Mouse (Mus musculus): ENCODE data around the gene Dync1li1. TPM values are rescaled to one million over a fixed set of nuclear protein-coding genes. Genes with fewer than 3 reads are reported as not detected.
"Not testable (repeated sequence)": the region's sequence is repeated elsewhere in the genome, so short reads cannot be mapped to it uniquely, and the experiment has no call there.

Dync1li1 gene
- polyA plus RNA-seq, 1 experiment from 2014 or later: 33.9 TPM

- not testable (repeated sequence) for H3K4me3 ChIP-seq (ENCODE audit: low read depth, low read length); H3K9me3 ChIP-seq (ENCODE audit: control insufficient read depth, low read length); H3K9ac ChIP-seq (ENCODE audit: low read depth, low read length); H3K4me2 ChIP-seq (ENCODE audit: low read depth, low read length); DNase-seq (ENCODE audit: low spot score); H3K27me3 ChIP-seq (replicated peaks; ENCODE audit: control insufficient read depth, insufficient read depth, low read length); H3K27ac ChIP-seq (replicated peaks; ENCODE audit: low read depth, low read length); ATAC-seq (ENCODE audit: low read depth)
- H3K36me3 ChIP-seq (ENCODE audit: control insufficient read depth, insufficient read depth, low read length): peaks cover 21% of the 10 kb centered on the region
- peaks cover 12% of the 10 kb centered on the region for H3K4me1 ChIP-seq (ENCODE audit: control insufficient read depth, insufficient read depth, low read length)
- 64% methylated on average over 2 of the region's 2 CpGs for WGBS
Measured at GRCm38 (mm10) chr9:114728432-114728831, 39.8 kb downstream of the Dync1li1 start.

GRCm38 (mm10) chr9:114729911-114730805 is 41.6 kb downstream of the Dync1li1 start:
- H3K4me1 ChIP-seq (ENCODE audit: control insufficient read depth, insufficient read depth, low read length): peaks cover 12% of the 10 kb centered on the region
- WGBS: 42% methylated on average over 28 of the region's 30 CpGs
- DNase-seq (ENCODE audit: low spot score) (peak; percentile 25), ATAC-seq (ENCODE audit: low read depth) (peak; percentile 3; the same call in 1 of the 2 replicates)
- no peaks in the 10 kb centered on the region for H3K27me3 ChIP-seq (replicated peaks; ENCODE audit: control insufficient read depth, insufficient read depth, low read length)
- H3K4me3 ChIP-seq (ENCODE audit: low read depth, low read length): peak overlapping the region; percentile 93
- peak overlapping the region; percentile 48; the same call in 1 of the 2 replicates for H3K9ac ChIP-seq (ENCODE audit: low read depth, low read length)
- no peaks in the 10 kb centered on the region for H3K9me3 ChIP-seq (ENCODE audit: control insufficient read depth, low read length)
- no peak overlapping the region for H3K27ac ChIP-seq (replicated peaks; ENCODE audit: low read depth, low read length)
- peak overlapping the region; percentile 70 for H3K4me2 ChIP-seq (ENCODE audit: low read depth, low read length)
- H3K36me3 ChIP-seq (ENCODE audit: control insufficient read depth, insufficient read depth, low read length): peaks cover 5% of the 10 kb centered on the region; the same call in 1 of the 2 replicates

- H3K4me3 ChIP-seq (ENCODE audit: low read depth, low read length): peak within 1 kb of the TSS; percentile 93
- WGBS: under 1% methylated on average over 30 of the region's 53 CpGs
- no peaks in the 10 kb centered on the region for H3K36me3 ChIP-seq (ENCODE audit: control insufficient read depth, insufficient read depth, low read length)
- H3K9me3 ChIP-seq (ENCODE audit: control insufficient read depth, low read length): no peaks in the 10 kb centered on the region
- peaks cover 12% of the 10 kb centered on the region for H3K4me1 ChIP-seq (ENCODE audit: control insufficient read depth, insufficient read depth, low read length)
- ATAC-seq (ENCODE audit: low read depth) (peak; percentile 92), DNase-seq (ENCODE audit: low spot score) (peak; percentile 98)
- H3K27ac ChIP-seq (replicated peaks; ENCODE audit: low read depth, low read length): peak within 1 kb of the TSS; percentile 89
- H3K27me3 ChIP-seq (replicated peaks; ENCODE audit: control insufficient read depth, insufficient read depth, low read length): no peaks in the 10 kb centered on the region
- H3K9ac ChIP-seq (ENCODE audit: low read depth, low read length): peak within 1 kb of the TSS; percentile 88
- peak within 1 kb of the TSS; percentile 70 for H3K4me2 ChIP-seq (ENCODE audit: low read depth, low read length)
Measured at GRCm38 (mm10) chr9:114731011-114731755, 42.6 kb downstream of the Dync1li1 start, which contains the start of gene Cmtm6. Gene Cmtm6, plus strand, starts transcription at chr9:114731116.

- H3K27ac ChIP-seq (replicated peaks; ENCODE audit: low read depth, low read length): peak overlapping the region; percentile 89
- WGBS: 61% methylated on average over 12 of the region's 12 CpGs
Measured at GRCm38 (mm10) chr9:114731871-114732682, 43.5 kb downstream of the Dync1li1 start.

GRCm38 (mm10) chr9:114733238-114733637 is 44.6 kb downstream of the Dync1li1 start:
- H3K27me3 ChIP-seq (replicated peaks; ENCODE audit: control insufficient read depth, insufficient read depth, low read length): no peaks in the 10 kb centered on the region
- no peak overlapping the region for H3K4me3 ChIP-seq (ENCODE audit: low read depth, low read length)
- peaks cover 20% of the 10 kb centered on the region for H3K4me1 ChIP-seq (ENCODE audit: control insufficient read depth, insufficient read depth, low read length)
- DNase-seq (ENCODE audit: low spot score) (no peak), ATAC-seq (ENCODE audit: low read depth) (no peak)
- no peaks in the 10 kb centered on the region for H3K36me3 ChIP-seq (ENCODE audit: control insufficient read depth, insufficient read depth, low read length)
- no peaks in the 10 kb centered on the region for H3K9me3 ChIP-seq (ENCODE audit: control insufficient read depth, low read length)
- 83% methylated on average over 2 of the region's 2 CpGs for WGBS
- H3K9ac ChIP-seq (ENCODE audit: low read depth, low read length): no peak overlapping the region
- H3K4me2 ChIP-seq (ENCODE audit: low read depth, low read length): no peak overlapping the region
- H3K27ac ChIP-seq (replicated peaks; ENCODE audit: low read depth, low read length): no peak overlapping the region

More at GRCm38 (mm10) chr9:114731871-114732682, 43.5 kb downstream of the Dync1li1 start:
- DNase-seq (ENCODE audit: low spot score) (no peak), ATAC-seq (ENCODE audit: low read depth) (no peak)
- Histone ChIP-seq H3K9ac (ENCODE audit: low read depth, low read length) (peak overlapping the region; percentile 88), H3K4me2 (ENCODE audit: low read depth, low read length) (peak overlapping the region; percentile 70), H3K27me3 (replicated peaks; ENCODE audit: control insufficient read depth, insufficient read depth, low read length) (no peaks in the 10 kb centered on the region), H3K4me1 (ENCODE audit: control insufficient read depth, insufficient read depth, low read length) (peaks cover 19% of the 10 kb centered on the region), H3K9me3 (ENCODE audit: control insufficient read depth, low read length) (no peaks in the 10 kb centered on the region), H3K36me3 (ENCODE audit: control insufficient read depth, insufficient read depth, low read length) (no peaks in the 10 kb centered on the region), H3K4me3 (ENCODE audit: low read depth, low read length) (peak overlapping the region; percentile 93)

- Histone ChIP-seq H3K4me1 (ENCODE audit: control insufficient read depth, insufficient read depth, low read length) (peaks cover 20% of the 10 kb centered on the region), H3K9ac (ENCODE audit: low read depth, low read length) (no peak overlapping the region), H3K27ac (replicated peaks; ENCODE audit: low read depth, low read length) (peak overlapping the region; percentile 39; the same call in 1 of the 2 replicates), H3K36me3 (ENCODE audit: control insufficient read depth, insufficient read depth, low read length) (peaks cover 16% of the 10 kb centered on the region; the same call in 1 of the 2 replicates), H3K4me3 (ENCODE audit: low read depth, low read length) (no peak overlapping the region), H3K27me3 (replicated peaks; ENCODE audit: control insufficient read depth, insufficient read depth, low read length) (no peaks in the 10 kb centered on the region), H3K4me2 (ENCODE audit: low read depth, low read length) (peak overlapping the region; percentile 4; the same call in 1 of the 2 replicates), H3K9me3 (ENCODE audit: control insufficient read depth, low read length) (no peaks in the 10 kb centered on the region)
- WGBS: 58% methylated on average over 11 of the region's 11 CpGs
- peak; percentile 34 for DNase-seq (ENCODE audit: low spot score)
- ATAC-seq (ENCODE audit: low read depth): no peak; the same call in 1 of the 2 replicates
Measured at GRCm38 (mm10) chr9:114736442-114736841, 47.9 kb downstream of the Dync1li1 start.

GRCm38 (mm10) chr9:114740336-114740735 is 51.7 kb downstream of the Dync1li1 start:
- WGBS: 78% methylated on average over 9 of the region's 9 CpGs
- Histone ChIP-seq H3K4me1 (ENCODE audit: control insufficient read depth, insufficient read depth, low read length) (peaks cover 7% of the 10 kb centered on the region; the same call in 1 of the 2 replicates), H3K27me3 (replicated peaks; ENCODE audit: control insufficient read depth, insufficient read depth, low read length) (no peaks in the 10 kb centered on the region), H3K4me3 (ENCODE audit: low read depth, low read length) (no peak overlapping the region), H3K27ac (replicated peaks; ENCODE audit: low read depth, low read length) (no peak overlapping the region), H3K36me3 (ENCODE audit: control insufficient read depth, insufficient read depth, low read length) (peaks cover 20% of the 10 kb centered on the region; the same call in 1 of the 2 replicates), H3K4me2 (ENCODE audit: low read depth, low read length) (no peak overlapping the region), H3K9ac (ENCODE audit: low read depth, low read length) (no peak overlapping the region), H3K9me3 (ENCODE audit: control insufficient read depth, low read length) (no peaks in the 10 kb centered on the region)
- DNase-seq (ENCODE audit: low spot score): no peak
- no peak for ATAC-seq (ENCODE audit: low read depth)
